Mouse (Mus musculus): ENCODE measurements around the gene Gm21760. TPM values are rescaled to one million over a fixed set of nuclear protein-coding genes. Genes with fewer than 3 reads are reported as not detected.

Gm21760 gene
- polyA plus RNA-seq (2014; fragmentation: Illumina TruSeq; extraction: RNeasy Lipid Tissue Mini Kit (QIAGEN cat#74804); ENCODE audit: low replicate concordance), result not detected

GRCm38 (mm10) chrY:80133479-80133878, at the start of gene Gm21760:
Gene Gm21760, plus strand, starts transcription at chrY:80133779.

